In genomic region chr8:111343225-111343624, GRCm38 (mm10) we compare ENCODE assay signal across 8 mouse cellular contexts. TPM values are rescaled to one million over a fixed set of nuclear protein-coding genes. Genes with fewer than 3 reads are reported as not detected.
DNase-seq lines count a peak whose midpoint lies in the region; ATAC-seq and TF ChIP-seq lines count a peak whose summit lies in the region.

No protein-coding gene starts in this region.

- H3K27ac ChIP-seq in heart, adult 2 months = no peak overlapping the region

- ATAC-seq in CD4-positive, CD25-positive, alpha-beta regulatory T cell, adult 4 months = peak; percentile 85

- WGBS in heart, adult 2 months = 1% methylated on average over 5 of the region's 5 CpGs

- H3K4me1 ChIP-seq in heart, adult 2 months (ENCODE audit: control insufficient read depth, insufficient read depth, low read length) = 0 out of 2 replicates have a peak, but pooled peaks cover 2% of the 10 kb centered on the region

- intact Hi-C loops in heart, adult 2 months (cut with DNase I) = loop anchor here (1.0 to 5.0 kb wide), 6 partner anchors 96 to 594 kb away; no protein-coding TSS in a partner anchor

- no peak overlapping the region for H3K9ac ChIP-seq in heart, adult 2 months (ENCODE audit: low read depth, low read length)

- H3K4me3 ChIP-seq in heart, adult 2 months = no peak overlapping the region

- TF ChIP-seq EP300 in heart, adult 2 months (IDR thresholded peaks at IDR 0.05; ENCODE audit: insufficient read depth, low read depth, low read length) = peak; percentile 88

- TF ChIP-seq POLR2A in heart, adult 2 months (IDR thresholded peaks at IDR 0.05; ENCODE audit: insufficient read depth, low read depth, low read length) = no peak

- H3K36me3 ChIP-seq in heart, adult 2 months (ENCODE audit: control insufficient read depth, insufficient read depth, low read length) = no peaks in the 10 kb centered on the region

- H3K27me3 ChIP-seq in heart, adult 2 months (ENCODE audit: control insufficient read depth, insufficient read depth, low read length) = no peaks in the 10 kb centered on the region

- DNase-seq in ZHBTc4 (ENCODE audit: low read depth, low spot score) = peak; percentile 78
- peak; percentile 67 to 83 for DNase-seq in cerebellum, postnatal 4 days (ENCODE audit: low spot score in 2 of 2)
- DNase-seq in heart, adult 2 months = peak; percentile 76 to 84
- peak; percentile 85 for DNase-seq in layer of hippocampus, adult 11-12 months (ENCODE audit: low spot score)
- peak; percentile 90 for DNase-seq in lung, postnatal 10 days
- DNase-seq in right cerebral cortex, postnatal 4 days = peak; percentile 81
- peak; percentile 70 to 83 for DNase-seq in urinary bladder, postnatal 4 days (ENCODE audit: low spot score in 2 of 2)

- H3K79me2 ChIP-seq in heart, adult 2 months (replicated peaks; ENCODE audit: control insufficient read depth, insufficient read depth, low read length) = no peaks in the 10 kb centered on the region

- peak; percentile 98 for TF ChIP-seq CTCF in heart, adult 2 months (IDR thresholded peaks at IDR 0.05)

RNA-seq across cellular contexts. Expression of gene Mlkl, which starts 5.2 kb away (rescaled TPM):
- 1 to 10 TPM; 5.3 to 7.1 TPM for polyA plus RNA-seq in CD4-positive, CD25-positive, alpha-beta regulatory T cell, adult 4 months (2017; shearing (Covaris generic))
- 1 to 10 TPM; 2.8 TPM for total RNA-seq in heart, adult 2 months (2021)
- 1.1 and 3.3 TPM in 2 replicates for polyA plus RNA-seq in heart, adult 2 months (2012; rRNA removed)

RNA-seq across cellular contexts. Expression of gene Rfwd3, which starts 43.2 kb away (rescaled TPM):
- polyA plus RNA-seq in CD4-positive, CD25-positive, alpha-beta regulatory T cell, adult 4 months (2017; shearing (Covaris generic)) = 10 to 100 TPM; 20.2 to 34.9 TPM
- 10 to 100 TPM; 14.2 to 19.0 TPM for total RNA-seq in heart, adult 2 months (2021)
- polyA plus RNA-seq in heart, adult 2 months (2012; rRNA removed) = 9.4 and 18.2 TPM in 2 replicates

RNA-seq across cellular contexts. Expression of gene Fa2h, which starts 50.4 kb away (rescaled TPM):
- polyA plus RNA-seq in CD4-positive, CD25-positive, alpha-beta regulatory T cell, adult 4 months (2017; shearing (Covaris generic)) = not detected
- total RNA-seq in heart, adult 2 months (2021) = under 1 TPM in 1 of 2 experiments, not detected in 1; 0.18 TPM
- polyA plus RNA-seq in heart, adult 2 months (2012; rRNA removed) = 0.18 and 0.29 TPM in 2 replicates
